Mouse (Mus musculus) intestine, embryonic 16.5 days (tissue): ENCODE measurements around the gene Cenpf. TPM values are rescaled to one million over a fixed set of nuclear protein-coding genes. Genes with fewer than 3 reads are reported as not detected.

Experiments
- ATAC-seq: fragments of 200-750 bp; cut with Nextera tagmentation; 2 replicates; pipeline ENCODE4 v1.8.0; 2017; ENCODE audit warnings: moderate TSS enrichment, moderate library complexity
- H3K27ac ChIP-seq: fragments of 300-500 bp; sonication (generic); 2 replicates; pipeline ENCODE4 v1.5.1; 2014; ENCODE audit warnings: mild to moderate bottlenecking, low read length
- H3K27me3 ChIP-seq: fragments of 300-500 bp; sonication (generic); replicated peaks from 2 replicates; pipeline ENCODE4 v1.6.1; 2014; ENCODE audit warnings: low read length, control low read depth, mixed read lengths; ENCODE audit not compliant: control insufficient read depth, insufficient read depth
- H3K36me3 ChIP-seq: fragments of 300-500 bp; sonication (generic); 2 replicates; pipeline ENCODE4 v1.6.1; 2014; ENCODE audit warnings: low read length, control low read depth; ENCODE audit not compliant: control insufficient read depth, insufficient read depth
- H3K4me1 ChIP-seq: fragments of 300-500 bp; sonication (generic); 2 replicates; pipeline ENCODE4 v1.6.1; 2014; ENCODE audit warnings: low read length, control low read depth, mixed read lengths; ENCODE audit not compliant: control insufficient read depth, insufficient read depth
- H3K4me2 ChIP-seq: fragments of 300-500 bp; sonication (generic); 2 replicates; pipeline ENCODE4 v1.6.1; 2014; ENCODE audit warnings: low read depth, low read length, control low read depth
- H3K4me3 ChIP-seq: fragments of 300-500 bp; sonication (generic); 2 replicates; pipeline ENCODE4 v1.5.1; 2014; ENCODE audit warnings: mild to moderate bottlenecking, low read length
- H3K9ac ChIP-seq: fragments of 300-500 bp; sonication (generic); 2 replicates; pipeline ENCODE4 v1.6.1; 2014; ENCODE audit warnings: low read depth, low read length
- H3K9me3 ChIP-seq: fragments of 300-500 bp; sonication (generic); 2 replicates; pipeline ENCODE4 v1.6.1; 2016; ENCODE audit warnings: low read length, control low read depth; ENCODE audit not compliant: control insufficient read depth
- WGBS: fragments of 180-500 bp; shearing (Covaris S2); extraction: QIAGEN DNeasy Blood & Tissue Kit; methylation state at CpG from one replicate; pipeline ENCODE4 v1.1.7; 2014; 5-methylcytosine and 5-hydroxymethylcytosine counted together
- polyA plus RNA-seq: library from polyadenylated mRNA; unstranded; fragments of >200 nt; fragmentation: Nextera tagmentation; extraction: Ambion mirVana; gene quantifications from 2 replicates; pipeline ENCODE4 v1.2.1, GENCODE M21; 2015

Gene Cenpf
- polyA plus RNA-seq, 1 experiment from 2014 or later: 54.7 TPM

DNA sequence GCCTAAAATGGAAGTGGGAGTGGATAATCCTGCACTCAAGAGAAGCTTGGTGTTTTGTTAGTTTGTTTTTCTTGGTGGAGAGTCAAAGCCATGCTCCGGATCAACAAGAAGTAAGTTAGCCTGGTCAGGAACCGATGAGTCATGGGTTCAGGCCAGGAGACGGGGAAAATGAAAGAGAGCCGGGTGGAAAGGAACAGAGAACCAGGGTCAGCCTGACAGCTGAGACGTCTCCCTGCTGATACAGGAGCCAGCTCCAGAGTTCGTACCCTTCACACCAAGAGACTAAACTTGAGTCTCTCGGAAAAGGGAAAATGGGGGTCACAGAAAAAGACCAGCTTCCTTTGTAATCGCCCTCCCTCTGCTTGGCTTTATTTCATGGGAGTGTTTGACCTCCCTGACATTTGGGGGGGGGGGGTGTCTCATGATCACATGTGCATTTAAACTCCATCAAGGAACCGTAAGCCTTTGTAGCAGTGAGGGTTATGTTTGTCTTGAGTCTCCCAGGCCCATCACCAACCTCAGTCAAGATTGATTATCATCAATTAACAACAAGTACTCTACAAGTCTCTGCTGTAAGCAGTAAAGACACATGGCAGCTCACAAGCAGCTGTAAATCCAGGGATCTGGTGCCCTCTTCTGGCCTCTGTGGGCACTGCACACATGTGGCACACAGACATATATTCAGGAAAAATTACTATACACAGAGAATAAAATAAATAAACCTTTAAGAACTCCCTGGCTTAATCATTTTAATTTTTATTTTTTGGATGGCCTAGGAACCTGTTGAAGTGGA is 59.7 kb downstream of the Cenpf start:
- Histone ChIP-seq H3K4me3 (no peak overlapping the region), H3K9me3 (no peaks in the 10 kb centered on the region), H3K27me3 (no peaks in the 10 kb centered on the region), H3K9ac (no peak overlapping the region), H3K27ac (no peak overlapping the region), H3K4me2 (no peak overlapping the region), H3K4me1 (no peaks in the 10 kb centered on the region), H3K36me3 (no peaks in the 10 kb centered on the region)
- WGBS: 63% methylated on average over 9 of the region's 9 CpGs
- ATAC-seq: peak; percentile 40; the same call in 1 of the 2 replicates

GRCm38 (mm10) chr1:189624756-189625155 is 63.1 kb downstream of the Cenpf start:
- no peaks in the 10 kb centered on the region for H3K27me3 ChIP-seq
- no peaks in the 10 kb centered on the region for H3K9me3 ChIP-seq
- H3K4me2 ChIP-seq: no peak overlapping the region
- no peak overlapping the region for H3K27ac ChIP-seq
- H3K36me3 ChIP-seq: no peaks in the 10 kb centered on the region
- no peak for ATAC-seq
- WGBS: 82% methylated on average over 7 of the region's 7 CpGs
- no peak overlapping the region for H3K9ac ChIP-seq
- no peaks in the 10 kb centered on the region for H3K4me1 ChIP-seq
- H3K4me3 ChIP-seq: no peak overlapping the region

DNA sequence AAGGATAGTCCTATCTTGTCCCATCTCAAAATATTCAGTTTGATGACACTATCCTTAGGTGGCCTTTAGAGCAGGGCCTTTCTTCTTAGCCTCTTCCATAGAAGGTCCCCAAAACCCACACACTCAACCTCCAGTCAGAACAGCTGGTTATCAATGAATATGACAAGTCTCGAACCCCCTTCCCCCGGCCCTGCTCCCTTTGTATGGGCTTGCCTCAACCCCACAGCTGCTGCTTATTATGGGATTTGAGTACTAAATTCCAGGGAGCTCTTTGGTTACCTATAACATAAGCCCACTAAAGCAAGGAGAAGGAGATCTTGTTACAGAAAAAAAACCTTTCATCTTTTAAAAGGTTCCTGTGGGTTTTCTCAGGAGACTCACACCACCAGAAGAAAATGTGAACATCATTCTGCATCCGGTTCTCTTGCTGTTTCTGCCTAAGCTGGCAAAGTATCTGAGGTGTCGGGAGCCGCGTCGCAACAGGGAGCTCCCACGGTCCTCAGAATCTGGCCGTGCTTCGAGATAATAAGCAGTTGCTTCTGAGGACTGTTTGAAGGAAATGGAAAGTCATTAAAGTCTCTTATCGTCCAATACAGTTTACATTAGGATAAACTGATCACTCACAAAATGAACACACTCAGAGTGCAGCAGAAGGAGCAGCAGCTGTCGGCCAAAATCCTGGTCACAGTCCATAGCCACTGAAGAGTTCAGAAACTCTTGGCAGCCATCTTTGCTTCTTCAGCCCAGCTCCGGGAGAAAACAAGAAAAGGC is 68.7 kb downstream of the Cenpf start:
- H3K27me3 ChIP-seq: peaks cover 9% of the 10 kb centered on the region; the same call in 1 of the 2 replicates
- no peak overlapping the region for H3K9ac ChIP-seq
- H3K4me3 ChIP-seq: no peak overlapping the region
- WGBS: 25% methylated on average over 13 of the region's 13 CpGs
- no peaks in the 10 kb centered on the region for H3K9me3 ChIP-seq
- ATAC-seq: peak; percentile 66
- H3K27ac ChIP-seq: no peak overlapping the region
- H3K4me2 ChIP-seq: no peak overlapping the region
- 0 out of 2 replicates have a peak, but pooled peaks cover 2% of the 10 kb centered on the region for H3K4me1 ChIP-seq
- no peaks in the 10 kb centered on the region for H3K36me3 ChIP-seq

GRCm38 (mm10) chr1:189617381-189617780 is 70.5 kb downstream of the Cenpf start:
- no peak for ATAC-seq
- Histone ChIP-seq H3K4me1 (0 out of 2 replicates have a peak, but pooled peaks cover 2% of the 10 kb centered on the region), H3K27me3 (peaks cover 9% of the 10 kb centered on the region; the same call in 1 of the 2 replicates), H3K9me3 (no peaks in the 10 kb centered on the region), H3K27ac (no peak overlapping the region), H3K9ac (no peak overlapping the region), H3K4me3 (no peak overlapping the region), H3K4me2 (no peak overlapping the region), H3K36me3 (no peaks in the 10 kb centered on the region)
- 87% methylated on average over 5 of the region's 5 CpGs for WGBS

DNA sequence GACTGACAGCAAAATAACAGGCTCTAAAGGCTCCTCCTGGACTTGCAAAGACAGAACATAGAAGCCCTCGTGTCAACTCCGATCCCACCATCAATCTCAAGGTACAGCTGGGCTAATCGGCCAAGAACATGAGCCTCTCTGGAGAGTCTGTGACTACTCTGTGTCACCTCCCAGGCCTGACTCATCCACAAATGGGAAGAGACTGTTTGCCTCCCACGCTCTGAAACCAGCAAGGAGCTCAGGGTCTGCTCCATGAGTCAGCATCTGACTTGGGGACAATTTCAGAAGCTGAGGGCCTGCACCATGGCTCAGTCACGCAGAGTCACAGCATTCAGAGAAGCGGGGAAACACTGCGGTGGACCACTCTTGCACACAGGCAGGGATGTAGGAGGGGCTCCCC is 72.6 kb downstream of the Cenpf start:
- 79% methylated on average over 7 of the region's 7 CpGs for WGBS
- Histone ChIP-seq H3K4me1 (0 out of 2 replicates have a peak, but pooled peaks cover 2% of the 10 kb centered on the region), H3K27ac (no peak overlapping the region), H3K9ac (no peak overlapping the region), H3K4me3 (no peak overlapping the region), H3K27me3 (peaks cover 9% of the 10 kb centered on the region; the same call in 1 of the 2 replicates), H3K4me2 (no peak overlapping the region), H3K36me3 (no peaks in the 10 kb centered on the region), H3K9me3 (no peaks in the 10 kb centered on the region)
- ATAC-seq: no peak

GRCm38 (mm10) chr1:189613076-189613475 is 74.8 kb downstream of the Cenpf start:
- Histone ChIP-seq H3K9me3 (no peaks in the 10 kb centered on the region), H3K9ac (no peak overlapping the region), H3K27me3 (no peaks in the 10 kb centered on the region; the same call in 1 of the 2 replicates), H3K36me3 (no peaks in the 10 kb centered on the region), H3K4me3 (no peak overlapping the region), H3K27ac (no peak overlapping the region), H3K4me1 (0 out of 2 replicates have a peak, but pooled peaks cover 2% of the 10 kb centered on the region), H3K4me2 (no peak overlapping the region)
- ATAC-seq: no peak
- WGBS: 41% methylated on average over 7 of the region's 7 CpGs

- H3K27me3 ChIP-seq: no peaks in the 10 kb centered on the region; the same call in 1 of the 2 replicates
- no peak for ATAC-seq
- no peak overlapping the region for H3K27ac ChIP-seq
- no peaks in the 10 kb centered on the region for H3K9me3 ChIP-seq
- 75% methylated on average over 4 of the region's 4 CpGs for WGBS
- H3K9ac ChIP-seq: no peak overlapping the region
- H3K4me1 ChIP-seq: 0 out of 2 replicates have a peak, but pooled peaks cover 2% of the 10 kb centered on the region
- no peaks in the 10 kb centered on the region for H3K36me3 ChIP-seq
- H3K4me3 ChIP-seq: no peak overlapping the region
- no peak overlapping the region for H3K4me2 ChIP-seq
Measured at GRCm38 (mm10) chr1:189611775-189612174, 76.1 kb downstream of the Cenpf start.

DNA sequence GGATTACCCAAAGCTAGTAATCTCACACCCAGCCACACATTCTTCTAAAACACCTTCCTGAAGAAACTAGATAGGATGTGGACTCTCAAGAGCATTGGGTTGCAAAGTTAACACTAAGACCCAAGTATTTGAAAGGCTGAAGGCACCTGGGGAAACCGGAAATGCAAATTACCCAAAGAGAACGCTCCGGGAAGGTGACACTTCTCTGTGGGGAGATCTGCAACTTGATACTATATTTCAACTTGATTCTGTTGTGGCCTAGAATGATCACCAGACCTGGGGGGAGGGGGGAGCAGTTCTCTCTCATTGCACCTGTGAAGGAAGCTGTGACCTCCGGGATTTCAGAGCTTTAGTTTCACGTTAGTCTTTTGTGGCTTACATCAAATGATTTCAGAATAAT is 79.2 kb downstream of the Cenpf start:
- H3K4me3 ChIP-seq: no peak overlapping the region
- 27% methylated on average over 5 of the region's 5 CpGs for WGBS
- H3K27ac ChIP-seq: no peak overlapping the region
- no peak for ATAC-seq
- H3K36me3 ChIP-seq: no peaks in the 10 kb centered on the region
- no peaks in the 10 kb centered on the region for H3K9me3 ChIP-seq
- H3K9ac ChIP-seq: no peak overlapping the region
- H3K4me1 ChIP-seq: no peaks in the 10 kb centered on the region
- H3K27me3 ChIP-seq: no peaks in the 10 kb centered on the region
- no peak overlapping the region for H3K4me2 ChIP-seq

DNA sequence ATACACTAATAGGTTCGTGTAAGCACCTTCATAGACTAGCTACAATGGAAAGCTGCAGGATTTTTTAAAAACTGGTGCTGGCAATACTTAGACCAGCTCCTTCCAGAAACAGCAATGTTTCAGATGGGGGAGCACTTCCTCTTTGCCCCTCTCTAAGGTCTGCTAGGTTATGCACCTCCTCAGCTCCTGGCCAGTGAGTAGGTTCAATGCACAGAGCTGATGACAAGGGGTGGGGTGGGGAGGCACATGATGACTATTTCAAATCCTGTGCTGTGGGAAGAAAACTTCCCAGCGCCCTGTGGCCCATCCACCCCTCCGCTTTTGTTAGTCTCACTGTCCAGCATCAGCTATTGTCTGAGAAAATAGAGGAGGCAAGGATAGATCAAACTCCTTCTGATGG is 79.8 kb downstream of the Cenpf start:
- Histone ChIP-seq H3K4me3 (no peak overlapping the region), H3K4me2 (no peak overlapping the region), H3K27ac (no peak overlapping the region), H3K27me3 (no peaks in the 10 kb centered on the region), H3K9me3 (no peaks in the 10 kb centered on the region), H3K36me3 (no peaks in the 10 kb centered on the region), H3K4me1 (no peaks in the 10 kb centered on the region), H3K9ac (no peak overlapping the region)
- no peak for ATAC-seq
- WGBS: 79% methylated on average over 3 of the region's 3 CpGs
